Mouse (Mus musculus) CD4-positive, CD25-positive, alpha-beta regulatory T cell, adult 2 months (primary cell): ENCODE data around the gene Lman1l.

Experiments used
- DNase-seq: peaks from one replicate; pipeline ENCODE4 v3.0.0-alpha.2; 2012; ENCODE audit warnings: low read depth, low spot score

The Lman1l gene

DNA sequence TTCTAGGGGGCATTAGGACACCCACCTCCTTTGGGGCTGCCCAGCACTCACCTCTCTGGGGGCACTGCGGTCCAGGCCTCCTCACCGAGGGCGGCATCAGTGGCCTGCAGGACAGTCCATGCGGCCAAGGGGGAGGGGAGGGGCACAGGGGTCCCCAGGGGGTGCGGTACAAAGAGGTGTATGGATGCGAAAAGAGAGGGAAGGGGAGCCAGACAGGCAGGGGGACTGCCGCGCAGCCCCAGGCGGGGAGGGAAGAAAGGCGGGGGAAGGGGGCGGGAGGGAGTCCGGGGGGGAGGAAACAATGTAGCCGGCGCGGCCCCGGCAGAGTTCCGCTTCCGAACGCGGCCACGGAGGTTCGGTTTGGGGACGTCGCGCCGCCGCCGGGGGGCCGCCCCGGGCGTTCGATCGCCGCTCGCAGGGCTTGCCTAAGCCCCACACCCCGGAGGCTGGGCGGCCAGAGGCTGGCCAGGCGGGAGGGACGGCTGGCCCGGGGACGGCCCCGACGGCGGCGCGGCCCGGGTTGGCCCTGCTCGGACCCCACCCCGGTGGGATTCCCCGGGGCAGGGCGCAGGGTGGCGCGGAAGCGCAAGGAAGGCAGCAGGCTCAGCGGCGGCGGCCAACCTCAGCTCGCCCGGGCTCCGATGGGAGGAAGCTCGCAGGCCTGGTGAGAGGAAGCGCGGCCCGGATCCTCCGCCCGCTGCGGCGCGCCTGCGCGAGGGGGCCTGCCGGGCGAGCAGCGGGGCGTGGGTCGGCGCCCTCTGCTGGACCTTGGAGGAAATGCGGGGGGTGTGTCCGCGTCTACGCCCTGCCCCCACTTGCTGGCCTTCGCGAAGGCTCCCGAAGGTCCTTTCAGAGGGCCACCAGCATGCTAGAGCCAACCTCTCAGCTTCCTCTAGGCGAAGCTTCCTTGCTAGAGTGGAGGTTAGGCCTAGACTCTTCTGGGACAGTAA lies 24.6 kb upstream of the Lman1l start:
- DNase-seq = peak; percentile 97

DNA sequence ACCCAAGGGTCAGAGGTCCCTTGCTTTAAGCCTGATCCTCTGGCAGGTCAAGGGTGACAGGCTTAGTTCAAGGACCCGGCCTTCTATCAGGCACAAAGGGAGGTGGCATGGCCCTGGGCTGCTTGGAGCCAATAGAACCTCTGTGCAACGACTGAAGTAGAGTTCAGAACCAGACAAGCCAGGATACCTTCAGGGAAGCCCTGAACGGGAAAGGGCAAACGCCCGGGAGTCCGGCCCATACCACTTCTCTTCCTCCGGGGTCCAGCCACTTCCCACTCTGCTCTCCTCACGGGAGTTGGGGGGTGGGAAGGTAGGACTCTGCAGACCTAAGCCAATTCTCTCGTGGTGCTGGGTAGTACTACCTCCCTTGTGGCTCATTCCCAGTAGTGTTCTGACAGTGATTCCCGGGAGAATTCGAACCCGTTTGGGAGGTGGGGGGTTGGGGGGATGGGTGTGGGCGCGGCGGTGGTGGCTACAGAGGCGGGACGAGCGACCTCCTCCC lies 23.9 kb upstream of the Lman1l start:
- DNase-seq = no peak

DNA sequence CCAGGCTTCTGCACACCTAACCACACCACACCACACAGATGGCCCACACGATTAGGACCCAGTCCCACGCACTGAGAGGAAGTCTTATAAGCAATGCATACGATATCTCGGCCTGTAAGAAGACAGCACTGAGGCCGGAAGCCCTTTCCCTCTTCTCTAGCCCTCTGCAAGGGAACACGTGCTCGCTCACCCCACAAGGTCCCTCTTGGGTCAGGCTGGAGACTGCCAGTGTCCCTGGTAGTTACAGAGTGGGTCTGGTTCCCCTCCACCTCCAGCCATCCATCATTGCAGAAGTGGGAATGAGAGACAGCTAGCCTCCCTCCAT lies 23.2 kb upstream of the Lman1l start:
- DNase-seq = peak; percentile 66

DNA sequence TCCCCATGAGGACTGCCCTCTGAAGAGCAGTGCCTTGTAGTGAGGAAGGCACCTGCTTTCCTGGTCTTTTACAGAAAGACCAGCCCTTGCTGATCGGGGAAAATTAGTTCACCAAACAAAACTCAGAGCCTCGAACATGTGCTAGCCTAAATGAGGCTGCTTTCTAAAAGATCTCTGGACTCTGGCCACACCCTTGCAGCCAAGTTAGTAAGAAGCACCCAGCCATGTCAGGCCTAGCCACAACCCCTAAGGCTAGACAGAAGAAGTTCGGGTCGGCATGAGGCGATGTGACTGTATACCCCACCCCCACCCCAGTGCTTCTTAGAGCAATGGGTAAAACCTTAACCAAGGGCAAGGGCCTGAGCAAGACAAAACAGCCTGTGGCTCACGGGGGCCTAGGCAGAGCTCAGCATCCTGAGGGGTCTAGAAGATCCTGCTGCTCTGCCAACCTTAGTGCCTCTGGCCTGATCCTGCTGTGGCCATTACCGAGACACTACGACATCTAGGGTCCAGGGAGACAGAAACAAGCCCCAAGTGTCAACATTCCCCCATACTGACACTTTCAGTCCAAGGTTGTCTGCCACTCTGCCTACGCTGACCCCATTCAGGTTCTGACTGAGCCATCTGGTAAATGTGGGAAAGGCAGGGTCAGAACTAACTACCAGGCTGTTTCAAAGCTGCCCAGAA lies 22.7 kb upstream of the Lman1l start:
- DNase-seq = no peak

DNA sequence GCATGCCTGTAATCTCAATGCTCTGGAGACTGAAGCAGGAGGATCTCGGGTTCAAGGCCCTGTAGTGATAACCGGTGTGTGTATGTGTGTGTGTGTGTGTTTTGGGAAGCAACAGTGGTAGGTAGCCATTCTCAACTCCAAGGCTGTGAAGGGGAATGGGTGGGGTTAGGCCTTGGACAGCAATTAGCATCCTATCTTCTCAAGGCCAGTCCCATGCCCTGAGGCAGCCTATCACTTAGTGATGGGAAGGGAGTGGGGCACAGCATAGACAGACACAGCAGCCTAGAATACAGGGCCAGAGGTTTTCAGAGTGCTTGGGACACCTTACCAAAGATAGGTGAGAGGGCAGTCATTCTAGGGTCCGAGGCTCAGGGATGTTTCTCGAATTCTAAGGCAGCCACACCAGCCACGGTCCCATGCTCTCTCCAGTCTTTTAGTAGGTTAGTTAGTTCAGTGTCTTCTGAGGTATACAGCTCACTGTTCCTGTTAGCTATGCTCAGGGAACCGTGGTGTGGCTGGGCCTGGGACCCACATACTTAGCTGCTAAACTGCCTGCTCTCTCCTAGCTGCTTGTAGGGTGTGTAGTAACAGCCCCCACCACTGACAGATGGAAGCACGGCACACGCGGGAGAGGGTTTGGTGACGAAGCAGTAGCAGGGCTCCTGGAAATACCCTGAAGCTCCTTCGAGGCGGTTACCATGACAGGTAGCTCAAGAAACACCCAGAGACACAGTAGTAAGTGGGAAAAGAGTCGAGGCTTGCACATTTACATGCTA lies 21.4 kb upstream of the Lman1l start:
- peak; percentile 72 for DNase-seq

DNA sequence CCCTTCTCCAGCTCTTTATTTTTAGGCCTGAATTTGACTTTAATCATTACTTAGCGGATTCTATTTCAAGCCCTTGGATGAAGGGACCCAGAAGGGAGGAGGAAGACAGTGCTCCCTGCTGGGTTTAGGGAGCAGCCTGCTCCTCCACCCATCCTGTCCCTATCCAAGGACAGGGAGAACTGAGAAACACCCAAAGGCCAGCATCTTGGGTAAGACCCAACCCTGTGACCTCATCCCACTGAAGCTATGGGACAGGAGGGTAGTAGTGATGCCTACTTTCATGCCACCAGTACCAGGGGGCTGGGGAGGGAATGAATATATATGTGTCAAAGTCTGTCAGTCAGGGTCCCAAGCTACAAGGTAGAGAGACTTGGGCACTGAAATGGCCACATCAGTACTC lies 20.4 kb upstream of the Lman1l start:
- no peak for DNase-seq

DNA sequence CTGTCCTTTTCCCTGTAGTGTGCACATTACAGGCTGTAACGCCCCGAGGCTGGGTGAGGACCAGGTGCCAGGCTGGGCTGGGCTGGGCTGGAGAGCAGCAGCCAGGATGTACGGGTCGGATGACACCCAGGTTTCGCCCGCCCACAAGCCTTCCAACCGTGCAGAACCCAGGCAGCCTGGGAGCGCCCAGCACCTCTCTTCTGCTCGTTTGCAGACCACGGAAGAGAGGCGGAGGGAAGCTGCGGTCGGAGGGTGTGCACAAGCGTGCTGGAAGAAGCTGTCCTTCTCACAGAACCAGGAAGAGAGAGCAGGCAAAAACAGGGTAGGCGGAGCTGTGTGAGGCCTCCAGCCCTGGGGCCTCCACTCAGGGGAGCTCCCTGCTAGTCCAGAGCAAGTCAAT lies 19.8 kb upstream of the Lman1l start:
- DNase-seq = peak; percentile 92

DNA sequence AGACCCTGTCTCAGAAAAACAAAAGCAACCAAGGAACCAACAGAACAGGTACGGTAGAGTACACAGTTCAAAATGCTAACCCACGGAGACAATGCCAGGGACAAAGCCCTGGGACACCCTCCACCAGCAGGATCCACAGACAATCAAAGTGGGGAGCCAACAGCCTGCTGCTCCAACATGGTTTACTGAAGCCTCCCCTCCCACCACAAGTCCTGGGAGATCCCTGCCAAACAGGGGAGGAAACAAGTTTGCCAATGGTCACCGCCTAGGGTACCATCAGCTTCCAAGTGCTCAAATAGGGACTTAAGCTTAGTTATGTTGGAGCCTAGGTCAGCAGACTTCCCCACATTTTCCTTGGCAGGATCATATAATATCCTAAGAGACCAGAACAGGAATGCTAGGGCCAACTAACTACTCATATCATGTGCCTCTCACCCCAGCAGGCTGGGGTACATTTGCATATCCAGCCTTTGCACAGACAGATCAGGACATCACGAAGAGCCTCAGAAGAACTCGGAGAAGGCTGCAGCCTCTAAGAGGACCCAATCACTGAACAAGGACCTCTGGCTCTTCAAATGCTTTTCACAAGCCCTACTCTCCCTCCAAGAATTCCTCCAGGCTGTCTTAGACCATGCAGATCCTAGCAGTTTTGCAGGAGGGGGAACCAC lies 19.2 kb upstream of the Lman1l start:
- DNase-seq = no peak

DNA sequence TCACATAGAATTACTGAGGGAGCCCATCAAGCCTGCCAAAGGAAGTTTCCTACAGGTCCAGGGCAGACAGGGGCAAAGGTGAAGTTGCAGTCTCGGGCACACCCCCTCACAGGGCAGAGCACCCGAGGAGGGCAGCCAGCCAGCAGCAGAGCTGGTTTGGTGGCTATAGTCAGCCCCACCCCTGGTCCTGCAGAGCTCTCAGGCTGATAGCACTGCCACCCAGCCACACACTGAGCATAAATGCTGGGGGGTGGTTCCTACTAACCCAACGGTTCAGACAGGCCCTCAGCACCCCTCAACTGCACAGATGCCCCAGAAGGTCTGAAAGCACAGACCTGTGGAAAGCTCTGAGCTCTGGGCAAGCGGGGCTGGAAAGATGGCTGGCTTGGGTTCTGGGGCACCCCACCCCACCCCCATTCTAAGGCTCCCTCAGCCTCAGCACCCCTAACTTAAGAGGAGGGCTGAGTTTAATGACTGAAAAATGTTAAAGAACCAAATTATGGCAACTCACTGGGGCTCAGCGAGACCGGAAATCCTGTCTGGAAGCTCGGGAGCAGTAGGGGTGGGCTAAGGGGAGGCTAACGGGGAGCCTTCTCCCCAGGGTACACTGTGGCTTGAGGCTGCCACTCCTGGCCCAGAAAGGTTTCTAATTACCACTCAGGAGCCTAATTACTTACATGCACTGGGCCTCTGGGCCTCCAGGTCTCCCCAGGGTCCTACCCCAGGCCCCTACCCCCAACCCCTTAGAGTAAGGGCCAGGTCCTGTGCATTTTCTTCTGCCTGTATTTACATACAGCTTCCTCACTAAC lies 18.3 kb upstream of the Lman1l start:
- no peak for DNase-seq

DNA sequence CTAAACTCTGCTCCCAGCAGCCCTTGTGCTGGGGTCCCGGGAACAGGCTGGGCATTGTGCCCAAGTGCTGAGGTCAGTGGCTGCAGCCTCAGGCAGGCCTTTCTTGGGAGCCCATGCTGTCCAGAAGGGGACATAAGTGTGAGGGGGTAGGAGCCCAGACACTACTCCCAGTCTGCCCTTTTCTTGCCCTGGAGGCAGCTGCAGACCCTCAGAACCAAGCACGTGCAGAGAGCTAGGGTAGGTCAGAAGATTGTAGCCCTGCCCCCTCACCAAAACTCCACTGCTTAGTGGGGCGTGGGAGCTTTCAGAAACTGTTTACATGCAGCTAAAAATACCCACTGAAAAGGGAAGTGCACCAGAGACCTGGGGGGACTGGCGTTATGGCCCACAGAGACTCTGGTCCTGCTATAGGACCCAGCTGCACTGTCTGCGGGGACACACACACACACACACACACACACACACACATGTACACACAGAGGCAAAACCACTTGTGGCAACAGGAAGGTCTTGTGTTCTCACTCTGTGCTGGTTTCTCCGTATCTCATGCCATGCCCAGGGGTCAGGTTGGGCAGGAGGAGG lies 17.3 kb upstream of the Lman1l start:
- DNase-seq = peak; percentile 46

DNA sequence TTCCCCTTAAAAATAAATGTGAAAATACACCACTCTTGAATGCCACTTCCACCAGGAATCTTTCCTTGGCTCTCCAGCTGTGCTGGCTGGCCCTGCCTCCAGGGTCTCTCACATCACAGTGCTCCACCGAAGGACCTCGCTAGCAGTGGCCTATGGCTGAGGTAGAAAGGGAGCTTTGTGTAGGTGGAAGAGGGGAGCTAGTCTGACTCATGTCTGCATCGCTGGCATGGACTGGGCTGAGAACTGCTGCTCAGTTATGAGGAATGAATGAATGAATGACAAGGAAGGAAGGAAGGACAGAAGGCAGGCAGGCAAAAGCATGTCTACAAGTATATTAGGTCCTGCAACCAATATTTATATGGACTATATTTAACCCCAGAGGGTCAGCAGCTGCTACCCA lies 16.7 kb upstream of the Lman1l start:
- DNase-seq = no peak

DNA sequence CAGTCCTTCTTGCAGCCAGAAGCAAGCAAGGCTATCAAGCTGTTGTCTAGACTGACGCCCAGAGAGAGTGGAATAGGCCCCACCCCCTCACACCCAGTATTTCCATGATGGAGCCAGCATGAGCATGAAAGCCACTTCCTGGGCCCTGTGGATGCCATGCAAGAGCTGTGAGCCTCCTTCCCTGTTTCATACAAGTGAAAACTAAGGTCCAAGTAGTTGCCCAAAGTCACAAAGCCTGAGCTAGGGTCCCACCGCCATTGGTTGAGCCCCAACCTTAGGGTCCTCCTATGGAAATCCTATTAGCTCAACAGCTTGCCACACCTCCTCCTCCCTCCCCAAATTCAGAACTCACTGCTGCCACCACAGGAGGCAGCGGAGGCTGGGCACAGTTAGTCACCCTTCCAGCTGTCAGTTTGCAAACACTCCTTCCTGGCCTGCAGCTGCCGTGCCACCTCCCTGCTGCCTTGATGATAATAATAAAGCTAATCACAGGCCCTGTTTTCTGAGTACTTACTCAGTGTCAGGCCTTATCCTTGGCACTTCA lies 13.0 kb upstream of the Lman1l start:
- peak; percentile 83 for DNase-seq

DNA sequence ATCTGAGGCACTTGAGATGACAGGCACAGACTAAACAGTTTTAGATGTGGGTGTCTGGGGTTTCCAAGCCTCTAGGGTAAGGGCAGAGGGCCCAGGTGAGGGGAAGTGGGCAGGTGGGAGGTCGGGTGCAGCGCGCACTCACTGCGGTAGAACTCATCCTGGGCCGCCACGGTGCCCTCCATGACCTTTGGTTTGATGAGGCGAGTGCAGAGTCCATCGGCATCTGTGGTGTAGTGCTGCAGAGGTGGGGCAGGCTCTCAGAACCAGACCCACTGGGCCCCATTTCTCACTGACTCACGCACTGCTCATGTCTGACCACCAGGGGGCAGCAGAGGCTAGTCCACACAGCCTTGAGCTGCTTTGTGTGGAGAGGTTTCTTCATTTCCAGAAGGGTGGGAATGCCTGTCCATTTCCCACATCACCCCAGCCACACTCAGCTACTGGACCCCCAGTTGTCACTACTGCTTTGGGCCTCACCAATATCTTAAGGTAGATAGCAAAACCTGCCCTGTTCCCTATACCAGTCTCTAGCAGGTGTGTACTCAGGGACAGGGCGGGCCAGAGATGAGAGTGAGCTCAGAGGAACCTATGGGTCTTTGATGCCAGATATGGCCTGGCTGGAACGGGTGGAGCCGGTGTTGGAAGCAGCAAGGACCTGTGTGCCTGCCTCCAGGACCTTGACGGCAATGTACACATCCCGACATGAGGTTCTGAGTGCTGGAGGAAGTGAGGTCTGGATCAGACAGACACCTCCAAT lies 8.7 kb upstream of the Lman1l start:
- DNase-seq = peak; percentile 91

DNA sequence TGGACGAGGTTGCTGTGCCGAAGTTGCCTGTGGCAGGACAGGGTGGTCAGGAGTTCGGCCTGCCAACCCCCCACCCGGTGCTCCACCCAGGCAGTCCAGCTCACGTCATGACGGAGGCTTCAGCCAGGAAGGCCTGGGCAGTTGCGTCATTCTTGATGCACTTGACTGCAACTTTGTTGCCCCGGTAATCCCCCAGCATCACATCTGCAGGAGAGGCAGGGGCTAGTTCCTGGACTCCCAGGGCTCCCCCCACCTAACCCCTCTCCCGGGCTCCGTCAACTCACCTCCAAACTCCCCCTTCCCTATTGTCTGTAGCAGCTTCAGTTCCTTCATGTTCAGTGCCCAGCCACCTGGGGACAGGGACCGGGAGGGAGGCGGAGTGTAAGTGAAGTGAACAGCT lies 8.1 kb upstream of the Lman1l start:
- no peak for DNase-seq

DNA sequence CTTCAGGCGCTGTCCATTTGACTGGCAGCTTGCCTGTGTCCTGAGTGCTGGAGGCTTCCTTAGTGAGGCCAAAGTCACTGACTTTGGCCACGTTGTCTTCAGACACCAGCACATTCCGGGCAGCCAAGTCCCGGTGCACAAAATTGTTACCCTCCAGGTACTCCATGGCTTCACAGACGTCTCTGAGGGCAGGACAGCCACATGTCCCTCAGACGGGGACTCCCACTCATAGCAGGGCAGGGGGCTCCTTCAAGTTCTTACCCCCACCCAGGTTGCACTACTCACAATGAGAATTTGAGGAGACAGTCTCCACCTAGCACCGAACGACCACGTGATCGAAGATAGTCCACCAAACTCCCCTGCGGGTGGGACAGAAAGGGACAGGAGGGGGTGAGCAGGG lies 7.3 kb upstream of the Lman1l start:
- no peak for DNase-seq

DNA sequence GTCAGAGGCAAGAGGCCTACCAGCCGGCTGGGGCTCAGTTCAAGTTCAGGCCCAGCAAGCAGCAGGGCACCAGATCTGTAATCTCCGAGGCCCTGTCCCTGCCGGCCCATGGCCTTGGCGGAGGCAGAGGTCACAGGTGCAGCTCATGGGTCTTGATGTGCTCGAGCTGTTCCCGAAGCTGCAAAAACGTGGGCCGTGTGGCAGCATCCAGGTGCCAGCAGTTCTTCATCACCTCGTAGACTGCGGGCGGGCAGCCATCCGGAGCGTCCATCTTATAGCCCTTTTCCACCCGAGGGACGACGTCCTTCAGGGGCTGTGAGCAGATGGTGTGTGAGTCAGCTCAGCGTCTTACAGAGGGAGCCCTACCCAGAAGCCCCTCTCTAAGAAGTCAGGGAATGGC lies 6.6 kb upstream of the Lman1l start:
- DNase-seq = no peak

DNA sequence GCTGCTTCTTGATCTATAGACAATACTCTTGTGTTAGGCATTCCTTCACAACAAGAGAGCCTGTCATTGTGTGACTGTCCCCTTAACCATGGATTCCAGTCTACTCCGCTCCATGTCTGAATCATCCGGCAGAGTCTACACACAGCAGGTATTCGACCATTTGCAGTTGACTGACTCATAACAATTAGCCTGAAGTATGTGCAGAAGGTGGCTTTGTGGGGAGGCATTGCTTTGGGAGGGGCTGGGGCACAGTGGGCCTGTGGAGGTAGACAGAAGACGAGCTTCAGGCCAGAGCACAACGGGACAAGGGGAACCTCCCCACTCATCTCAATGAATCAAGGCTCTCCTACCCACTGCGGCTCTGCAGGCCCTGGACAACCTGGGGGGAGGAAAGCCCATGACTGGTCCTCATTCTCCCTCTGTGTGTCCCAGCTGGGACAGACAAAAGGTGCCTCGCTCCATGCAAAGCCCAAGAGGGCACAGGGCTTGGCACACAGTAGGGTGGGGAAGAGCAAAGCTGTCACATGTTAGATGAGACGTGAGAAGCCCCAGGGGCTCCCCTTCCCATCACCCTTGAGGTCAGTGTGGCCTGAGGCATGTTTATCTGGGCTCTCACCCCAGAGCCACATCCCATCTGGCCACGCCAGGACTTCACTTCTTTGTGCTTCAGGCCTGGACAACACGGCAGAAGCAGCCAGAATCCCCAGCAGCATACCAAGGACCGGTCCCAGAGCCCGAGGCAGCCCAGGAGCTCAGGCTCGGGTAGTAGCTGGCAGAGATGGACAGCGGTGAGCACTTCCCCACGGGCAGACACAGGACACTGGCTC lies 5.3 kb upstream of the Lman1l start:
- no peak for DNase-seq

DNA sequence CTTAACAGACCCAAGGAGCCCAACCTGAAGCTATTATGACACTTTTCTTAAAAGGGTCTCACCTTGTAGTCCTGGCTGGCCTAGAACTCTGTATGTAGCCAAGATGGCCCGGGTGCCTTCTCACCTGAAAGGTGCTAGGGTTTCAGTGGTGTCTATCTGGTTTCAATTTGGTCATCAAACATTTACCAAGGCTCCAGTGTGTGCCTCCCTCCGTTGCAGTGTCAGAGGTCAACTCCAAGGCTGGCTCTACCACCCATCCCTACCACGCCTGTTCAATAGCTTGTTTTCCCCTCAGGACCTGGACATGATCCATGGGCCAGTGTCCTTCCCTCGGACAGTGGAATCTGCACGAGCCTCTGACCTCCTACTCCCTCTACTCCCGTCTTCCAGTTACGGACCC lies 3.7 kb upstream of the Lman1l start:
- DNase-seq = no peak

DNA sequence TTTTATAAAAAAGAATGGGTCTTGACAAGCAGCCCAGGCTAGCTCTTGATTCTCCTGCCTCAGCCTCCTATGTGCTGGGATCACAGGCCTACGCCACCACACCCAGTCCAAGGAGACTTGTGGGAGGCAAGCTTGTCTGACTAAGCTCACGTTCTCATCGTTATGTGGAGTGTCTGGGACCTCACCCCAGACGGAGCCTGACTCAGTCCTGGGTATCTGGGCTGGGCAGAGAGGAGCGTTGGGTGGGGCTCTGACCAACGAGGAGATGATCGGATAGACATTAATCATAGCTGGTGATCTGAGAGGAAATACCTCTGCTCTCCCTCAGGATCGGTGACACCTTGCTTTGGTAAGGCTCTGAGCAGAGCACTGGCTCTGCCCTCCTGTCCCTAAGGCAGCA lies 1.7 kb downstream of the Lman1l start:
- DNase-seq = no peak
